Mouse (Mus musculus): ENCODE data around the gene Clba1. TPM values are rescaled to one million over a fixed set of nuclear protein-coding genes. Genes with fewer than 3 reads are reported as not detected.

Clba1 gene
- polyA plus RNA-seq, 1 experiment from 2014 or later, result 9.5 TPM

DNA sequence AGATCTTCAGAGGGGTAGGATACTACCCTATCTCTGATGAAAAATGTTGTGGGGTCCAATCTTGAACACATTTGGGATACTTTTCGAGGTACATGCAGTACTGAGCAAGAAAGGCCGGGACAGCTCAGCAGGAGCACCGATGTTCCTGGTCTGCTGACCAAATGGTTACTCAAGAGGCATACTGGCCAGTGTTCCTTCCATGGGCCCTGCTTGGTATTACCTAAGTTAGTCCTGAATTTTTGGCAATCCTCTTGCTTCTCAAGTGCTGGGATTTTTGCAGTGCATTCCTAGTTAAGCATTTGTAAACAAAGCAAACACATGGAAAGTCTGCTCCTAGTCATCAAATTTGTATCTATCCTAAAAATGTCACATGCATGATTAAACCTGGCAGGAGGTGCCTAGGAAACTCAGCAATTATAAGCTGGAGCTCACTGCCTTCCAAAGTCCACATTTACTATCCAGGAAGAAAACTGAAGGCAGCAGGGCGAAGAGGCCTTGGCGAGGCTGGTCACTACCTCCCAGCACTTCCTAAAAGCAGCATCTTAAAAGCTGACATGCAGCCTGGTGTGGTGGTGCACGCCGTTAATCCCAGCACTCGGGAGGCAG is 10.4 kb downstream of the Clba1 start:
- Histone ChIP-seq H3K4me1 (replicated peaks) (peaks cover 38% of the 10 kb centered on the region), H3K27ac (ENCODE audit: poor library complexity, severe bottlenecking) (no peak overlapping the region), H3K9me3 (replicated peaks) (no peaks in the 10 kb centered on the region), H3K36me3 (peaks cover 75% of the 10 kb centered on the region), H3K4me2 (no peak overlapping the region), H3K9ac (no peak overlapping the region), H3K4me3 (no peak overlapping the region), H3K27me3 (replicated peaks) (no peaks in the 10 kb centered on the region)
- WGBS, result 89% methylated on average over 8 of the region's 8 CpGs
- no peak for ATAC-seq (ENCODE audit: insufficient number of reproducible peaks, low FRiP score)

DNA sequence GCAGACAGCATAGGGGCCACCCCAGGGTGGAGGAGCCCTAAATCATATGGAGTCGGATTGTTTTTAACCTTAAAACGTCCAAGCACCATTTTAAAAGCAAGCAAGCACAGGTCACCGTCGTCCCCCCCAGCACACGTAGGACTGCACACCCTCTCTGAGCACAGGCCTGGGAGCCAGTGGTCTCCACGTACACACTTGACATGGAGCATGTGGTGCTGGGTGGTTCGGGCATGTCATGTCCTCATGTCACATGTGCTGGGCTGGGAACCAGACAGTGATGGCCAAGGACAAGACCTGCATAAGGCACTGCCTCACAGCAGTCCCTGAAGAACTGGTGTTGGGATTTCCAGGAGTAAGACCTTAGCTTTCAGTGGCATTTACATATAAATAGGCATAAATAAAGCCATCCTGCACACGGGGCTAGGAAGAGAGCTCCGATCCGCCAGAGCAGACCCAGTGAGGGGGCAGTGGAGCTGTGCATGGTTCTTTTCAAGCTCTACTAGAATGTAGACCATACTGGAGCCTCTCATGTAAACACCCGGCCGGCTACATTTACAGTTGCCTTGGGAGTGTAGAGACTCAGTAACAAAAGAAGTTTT is 11.8 kb downstream of the Clba1 start:
- H3K36me3 ChIP-seq, result peaks cover 74% of the 10 kb centered on the region

GRCm38 (mm10) chr12:112821216-112821615 is 12.5 kb downstream of the Clba1 start:
- Histone ChIP-seq H3K27ac (ENCODE audit: poor library complexity, severe bottlenecking) (peak overlapping the region; percentile 20), H3K4me3 (no peak overlapping the region), H3K4me2 (peak overlapping the region; percentile 23; the same call in 1 of the 2 replicates), H3K9ac (no peak overlapping the region), H3K27me3 (replicated peaks) (no peaks in the 10 kb centered on the region), H3K4me1 (replicated peaks) (peaks cover 48% of the 10 kb centered on the region), H3K36me3 (peaks cover 72% of the 10 kb centered on the region), H3K9me3 (replicated peaks) (no peaks in the 10 kb centered on the region)
- peak; percentile 24; the same call in 1 of the 2 replicates for ATAC-seq (ENCODE audit: insufficient number of reproducible peaks, low FRiP score)
- WGBS, result 9% methylated on average over 1 of the region's 1 CpGs

More for the DNA sequence above, 11.8 kb downstream of the Clba1 start:
- H3K4me2 ChIP-seq, result no peak overlapping the region
- no peaks in the 10 kb centered on the region for H3K27me3 ChIP-seq (replicated peaks)
- H3K4me3 ChIP-seq, result no peak overlapping the region
- 84% methylated on average over 12 of the region's 12 CpGs for WGBS
- H3K4me1 ChIP-seq (replicated peaks), result peaks cover 51% of the 10 kb centered on the region
- no peak for ATAC-seq (ENCODE audit: insufficient number of reproducible peaks, low FRiP score)
- H3K9me3 ChIP-seq (replicated peaks), result no peaks in the 10 kb centered on the region
- H3K9ac ChIP-seq, result no peak overlapping the region
- 0 out of 2 replicates have a peak overlapping the region, but pooled peaks have one; percentile 32 for H3K27ac ChIP-seq (ENCODE audit: poor library complexity, severe bottlenecking)

GRCm38 (mm10) chr12:112821974-112822373 is 13.2 kb downstream of the Clba1 start:
- H3K4me1 ChIP-seq (replicated peaks), result peaks cover 55% of the 10 kb centered on the region
- no peak for ATAC-seq (ENCODE audit: insufficient number of reproducible peaks, low FRiP score)
- H3K27me3 ChIP-seq (replicated peaks), result no peaks in the 10 kb centered on the region
- H3K9ac ChIP-seq, result no peak overlapping the region
- H3K4me2 ChIP-seq, result peak overlapping the region; percentile 23; the same call in 1 of the 2 replicates
- WGBS, result 23% methylated on average over 4 of the region's 4 CpGs
- peak overlapping the region; percentile 20 for H3K27ac ChIP-seq (ENCODE audit: poor library complexity, severe bottlenecking)
- H3K4me3 ChIP-seq, result no peak overlapping the region
- H3K36me3 ChIP-seq, result peaks cover 75% of the 10 kb centered on the region
- no peaks in the 10 kb centered on the region for H3K9me3 ChIP-seq (replicated peaks)

DNA sequence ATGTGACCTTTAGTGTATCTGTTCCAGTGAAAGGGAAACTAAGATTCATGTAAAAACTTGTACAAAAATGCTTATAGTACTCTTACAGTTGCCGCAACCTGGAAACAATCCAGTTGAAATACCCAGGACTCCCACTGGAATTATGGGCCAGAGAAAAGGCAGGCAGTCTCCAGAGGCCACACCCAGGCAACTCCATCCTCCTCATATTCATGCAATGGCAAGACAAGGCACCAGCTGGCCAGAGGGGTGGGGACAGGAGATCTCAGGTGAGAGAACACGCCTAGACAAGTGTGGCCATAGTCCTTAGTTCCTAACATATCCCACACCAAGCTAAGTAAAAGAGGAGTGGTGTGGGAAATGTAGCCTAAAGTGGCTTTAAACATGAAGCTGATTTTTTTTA is 13.9 kb downstream of the Clba1 start:
- Histone ChIP-seq H3K9me3 (replicated peaks) (no peaks in the 10 kb centered on the region), H3K36me3 (peaks cover 76% of the 10 kb centered on the region), H3K9ac (peak overlapping the region; percentile 25; the same call in 1 of the 2 replicates), H3K27me3 (replicated peaks) (no peaks in the 10 kb centered on the region), H3K27ac (ENCODE audit: poor library complexity, severe bottlenecking) (peak overlapping the region; percentile 37; the same call in 1 of the 2 replicates), H3K4me3 (no peak overlapping the region), H3K4me1 (replicated peaks) (peaks cover 62% of the 10 kb centered on the region), H3K4me2 (0 out of 2 replicates have a peak overlapping the region, but pooled peaks have one; percentile 12)
- ATAC-seq (ENCODE audit: insufficient number of reproducible peaks, low FRiP score), result no peak
- WGBS, result 81% methylated on average over 2 of the region's 2 CpGs

DNA sequence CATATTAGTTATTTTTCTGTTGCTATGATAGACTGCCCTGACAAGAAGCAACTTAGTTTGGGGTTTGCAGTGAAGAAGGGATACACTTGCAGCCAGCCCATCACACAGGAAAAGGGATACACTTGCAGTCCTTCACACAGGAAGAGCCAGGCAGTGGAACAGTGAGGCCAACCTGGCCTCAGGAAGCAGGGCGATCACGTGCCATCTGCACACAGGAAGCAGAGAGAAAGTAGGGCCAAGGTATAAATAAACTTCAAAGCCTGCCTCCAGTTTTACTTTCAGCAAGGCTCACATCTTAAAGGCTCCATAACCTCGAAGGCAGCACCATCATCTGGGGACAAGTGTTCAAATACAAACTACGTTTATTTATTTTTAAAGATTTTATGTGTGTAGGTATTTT is 14.5 kb downstream of the Clba1 start:
- Histone ChIP-seq H3K4me1 (replicated peaks) (peaks cover 68% of the 10 kb centered on the region), H3K27me3 (replicated peaks) (no peaks in the 10 kb centered on the region), H3K36me3 (peaks cover 75% of the 10 kb centered on the region), H3K9me3 (replicated peaks) (no peaks in the 10 kb centered on the region), H3K9ac (no peak overlapping the region), H3K4me2 (no peak overlapping the region), H3K27ac (ENCODE audit: poor library complexity, severe bottlenecking) (peak overlapping the region; percentile 33; the same call in 1 of the 2 replicates), H3K4me3 (no peak overlapping the region)
- WGBS, result 59% methylated on average over 4 of the region's 4 CpGs
- no peak for ATAC-seq (ENCODE audit: insufficient number of reproducible peaks, low FRiP score)

GRCm38 (mm10) chr12:112825901-112826300 is 17.2 kb downstream of the Clba1 start:
- no peak overlapping the region for H3K27ac ChIP-seq (ENCODE audit: poor library complexity, severe bottlenecking)
- H3K27me3 ChIP-seq (replicated peaks), result no peaks in the 10 kb centered on the region
- no peak overlapping the region for H3K4me2 ChIP-seq
- 0 out of 2 replicates have a peak overlapping the region, but pooled peaks have one; percentile 47 for H3K9ac ChIP-seq
- peaks cover 49% of the 10 kb centered on the region for H3K36me3 ChIP-seq
- WGBS, result 80% methylated on average over 5 of the region's 5 CpGs
- no peaks in the 10 kb centered on the region for H3K9me3 ChIP-seq (replicated peaks)
- H3K4me1 ChIP-seq (replicated peaks), result peaks cover 71% of the 10 kb centered on the region
- no peak overlapping the region for H3K4me3 ChIP-seq
- ATAC-seq (ENCODE audit: insufficient number of reproducible peaks, low FRiP score), result no peak

- Histone ChIP-seq H3K27me3 (replicated peaks) (no peaks in the 10 kb centered on the region), H3K9me3 (replicated peaks) (no peaks in the 10 kb centered on the region), H3K9ac (peak overlapping the region; percentile 98), H3K4me1 (replicated peaks) (peaks cover 49% of the 10 kb centered on the region), H3K27ac (ENCODE audit: poor library complexity, severe bottlenecking) (peak overlapping the region; percentile 94), H3K36me3 (peaks cover 52% of the 10 kb centered on the region), H3K4me2 (peak overlapping the region; percentile 88), H3K4me3 (peak overlapping the region; percentile 96)
- WGBS, result under 1% methylated on average over 51 of the region's 51 CpGs
- peak; percentile 83 for ATAC-seq (ENCODE audit: insufficient number of reproducible peaks, low FRiP score)
Measured at GRCm38 (mm10) chr12:112828501-112829243, 19.9 kb downstream of the Clba1 start.

DNA sequence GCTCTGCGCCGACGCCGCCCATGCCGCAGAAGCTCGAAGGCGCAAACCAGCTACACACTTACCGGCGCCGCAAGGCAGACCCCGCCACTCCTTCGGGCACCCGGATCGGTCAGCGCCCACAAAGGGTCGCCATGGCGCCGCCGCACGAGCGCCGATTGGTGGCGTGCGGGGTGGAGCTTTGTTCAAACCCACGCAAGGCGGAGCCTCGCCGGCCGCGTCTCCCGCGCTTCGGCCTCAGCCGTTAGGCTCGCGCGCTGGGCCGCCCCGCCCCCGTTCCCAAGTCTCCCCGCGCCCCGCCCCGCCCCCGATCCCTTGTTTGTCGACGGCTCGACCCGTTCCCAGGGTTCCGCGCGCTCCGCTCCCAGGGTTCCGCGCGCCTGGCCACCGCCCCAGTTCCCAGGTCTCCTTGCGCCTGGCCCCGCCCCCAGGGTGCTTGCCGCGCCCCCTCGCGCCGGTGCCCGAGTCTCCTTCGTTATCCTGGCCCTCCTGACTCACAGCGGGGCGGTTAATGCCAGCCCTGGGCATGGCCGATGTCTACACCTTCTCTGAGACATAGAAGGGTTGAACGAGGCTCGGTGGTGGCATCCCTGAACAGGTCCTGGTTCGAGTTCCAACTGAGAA is 20.6 kb downstream of the Clba1 start, which contains the start of gene Cdca4:
TSS of gene Cdca4 (minus strand) at position 180 of the 621 bp plus-strand sequence.
- peak within 1 kb of the TSS; percentile 88 for H3K4me2 ChIP-seq
- peaks cover 42% of the 10 kb centered on the region for H3K4me1 ChIP-seq (replicated peaks)
- peak within 1 kb of the TSS; percentile 94 for H3K27ac ChIP-seq (ENCODE audit: poor library complexity, severe bottlenecking)
- peak within 1 kb of the TSS; percentile 96 for H3K4me3 ChIP-seq
- H3K27me3 ChIP-seq (replicated peaks), result no peaks in the 10 kb centered on the region
- ATAC-seq (ENCODE audit: insufficient number of reproducible peaks, low FRiP score), result peak; percentile 97
- H3K9me3 ChIP-seq (replicated peaks), result no peaks in the 10 kb centered on the region
- WGBS, result under 1% methylated on average over 63 of the region's 72 CpGs
- H3K36me3 ChIP-seq, result peaks cover 46% of the 10 kb centered on the region
- H3K9ac ChIP-seq, result peak within 1 kb of the TSS; percentile 98

DNA sequence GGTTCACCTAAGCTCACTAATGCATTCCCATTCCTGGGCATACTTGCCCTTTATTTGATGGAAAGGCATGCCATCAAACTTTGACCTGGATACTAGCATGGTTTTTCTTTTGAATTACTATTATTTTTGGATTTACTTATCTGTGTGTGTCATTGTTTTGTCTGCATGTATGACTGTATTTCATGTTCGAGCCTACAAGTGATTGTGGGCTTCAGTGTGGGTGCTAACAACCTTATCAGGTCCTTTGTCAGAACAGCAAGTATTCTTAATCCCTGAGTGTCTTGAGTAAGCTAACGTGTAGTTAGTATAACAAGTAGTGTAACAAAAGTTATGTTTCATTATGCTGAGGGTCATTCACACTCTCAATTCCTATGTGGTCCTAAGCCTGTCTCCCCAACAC is 21.4 kb downstream of the Clba1 start:
- H3K9me3 ChIP-seq (replicated peaks), result no peaks in the 10 kb centered on the region
- WGBS, result 6% methylated on average over 2 of the region's 2 CpGs
- peaks cover 34% of the 10 kb centered on the region for H3K4me1 ChIP-seq (replicated peaks)
- peak overlapping the region; percentile 82 for H3K9ac ChIP-seq
- peak overlapping the region; percentile 88 for H3K4me2 ChIP-seq
- no peaks in the 10 kb centered on the region for H3K27me3 ChIP-seq (replicated peaks)
- ATAC-seq (ENCODE audit: insufficient number of reproducible peaks, low FRiP score), result no peak
- H3K36me3 ChIP-seq, result peaks cover 38% of the 10 kb centered on the region
- peak overlapping the region; percentile 71; the same call in 1 of the 2 replicates for H3K27ac ChIP-seq (ENCODE audit: poor library complexity, severe bottlenecking)
- peak overlapping the region; percentile 96 for H3K4me3 ChIP-seq

Measured in heart, embryonic 12.5 days (tissue).